Mouse (Mus musculus): Measurements from ENCODE around the gene Wfdc2. TPM values are rescaled to one million over a fixed set of nuclear protein-coding genes. Genes with fewer than 3 reads are reported as not detected.

Wfdc2 gene
- total and polyA plus RNA-seq, 3 experiments: not detected

DNA sequence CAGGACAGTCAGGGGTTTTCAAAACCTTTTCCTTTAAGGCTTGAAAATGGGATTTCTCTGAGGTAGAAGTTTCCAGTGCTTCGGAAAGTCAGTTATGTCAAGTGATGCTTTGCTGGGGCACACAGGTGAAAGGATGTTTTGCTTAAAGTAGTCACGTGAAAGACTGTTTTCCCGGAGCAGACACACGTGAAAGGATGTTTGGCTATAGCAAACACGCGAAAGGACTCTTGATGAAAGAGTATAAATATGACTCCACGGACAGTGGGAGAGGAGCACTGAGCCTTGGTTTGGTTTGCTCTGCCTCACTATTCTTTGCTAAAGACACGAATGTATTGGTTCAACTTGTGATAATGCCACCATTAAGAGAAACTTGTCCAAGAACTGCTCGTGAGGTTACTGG lies 10.7 kb upstream of the Wfdc2 start:
- Histone ChIP-seq H3K79me2 (replicated peaks; ENCODE audit: control insufficient read depth, extremely low read depth, insufficient read depth, poor library complexity, severe bottlenecking) (no peaks in the 10 kb centered on the region), H3K27ac (ENCODE audit: insufficient read depth, low read depth) (no peak overlapping the region), H3K9me3 (replicated peaks; ENCODE audit: low read length) (no peaks in the 10 kb centered on the region), H3K4me2 (ENCODE audit: insufficient read depth, low read depth, poor library complexity, severe bottlenecking) (no peak overlapping the region), H3K36me3 (replicated peaks in 1 of 2; ENCODE audit: control insufficient read depth in 1 of 2, insufficient read depth in 1 of 2, low read length in 1 of 2) (no peaks in the 10 kb centered on the region), H3K9ac (ENCODE audit: insufficient read depth, low read depth) (no peak overlapping the region), H3K4me1 (ENCODE audit: control insufficient read depth in 1 of 2, insufficient read depth in 2 of 2) (no peaks in the 10 kb centered on the region), H3K4me3 (replicated peaks in 1 of 3; ENCODE audit: low read depth in 2 of 3, low read length in 2 of 3, poor library complexity in 1 of 3) (no peak overlapping the region), H3K27me3 (replicated peaks) (peaks cover 94% of the 10 kb centered on the region)
- dilution Hi-C loops (cut with MboI; ENCODE audit: extremely low pct_ligation_motif_present, extremely low pct_unique_long_range_greater_than_20kb, low sequenced_read_pairs) (no loop called here), in situ Hi-C loops (cut with MboI; ENCODE audit: low pct_ligation_motif_present, low pct_unique_long_range_greater_than_20kb, low sequenced_read_pairs) (no loop called here)
- TF ChIP-seq MAX (IDR thresholded peaks at IDR 0.05; ENCODE audit: low read length): no peak
- no peak for TF ChIP-seq ZMIZ1 (IDR thresholded peaks at IDR 0.05; ENCODE audit: low read depth, low read length)
- no peak for TF ChIP-seq MEF2A (IDR thresholded peaks at IDR 0.05; ENCODE audit: borderline replicate concordance, low read depth, low read length)
- no peak for TF ChIP-seq RCOR1 (conservative IDR thresholded peaks at IDR 0.05; ENCODE audit: low read depth, low read length)
- no peak for TF ChIP-seq HCFC1 (IDR thresholded peaks at IDR 0.05; ENCODE audit: low read depth, low read length)
- TF ChIP-seq NRF1 (IDR thresholded peaks at IDR 0.05; ENCODE audit: low read depth, low read length): no peak
- TF ChIP-seq BHLHE40 (IDR thresholded peaks at IDR 0.05; ENCODE audit: low read depth, low read length): no peak
- TF ChIP-seq GABPA (IDR thresholded peaks at IDR 0.05; ENCODE audit: insufficient replicate concordance, low read depth, low read length): no peak
- TF ChIP-seq NELFE (IDR thresholded peaks at IDR 0.05; ENCODE audit: low read depth, low read length): no peak
- TF ChIP-seq E2F4 (IDR thresholded peaks at IDR 0.05; ENCODE audit: insufficient replicate concordance, low read depth, low read length): no peak
- TF ChIP-seq CHD1 (IDR thresholded peaks at IDR 0.05; ENCODE audit: low read depth, low read length): no peak
- TF ChIP-seq EP300 (IDR thresholded peaks at IDR 0.05; ENCODE audit: low read length): no peak
- TF ChIP-seq MAFK (IDR thresholded peaks at IDR 0.05; ENCODE audit: insufficient replicate concordance, low read length): no peak
- no peak for TF ChIP-seq USF1 (IDR thresholded peaks at IDR 0.05; ENCODE audit: low read depth, low read length)
- no peak for TF ChIP-seq PAX5 (IDR thresholded peaks at IDR 0.05; ENCODE audit: low read length)
- TF ChIP-seq SMC3 (IDR thresholded peaks at IDR 0.05; ENCODE audit: low read depth, low read length): no peak
- no peak for DNase-seq (ENCODE audit: extremely low read depth)

- in situ Hi-C loops (cut with MboI; ENCODE audit: low pct_ligation_motif_present, low pct_unique_long_range_greater_than_20kb, low sequenced_read_pairs): no loop called here
- no peak overlapping the region for H3K27ac ChIP-seq (ENCODE audit: insufficient read depth, low read depth)
- H3K79me2 ChIP-seq (replicated peaks; ENCODE audit: control insufficient read depth, extremely low read depth, insufficient read depth, poor library complexity, severe bottlenecking): no peaks in the 10 kb centered on the region
- no peaks in the 10 kb centered on the region for H3K36me3 ChIP-seq (replicated peaks in 1 of 2; ENCODE audit: control insufficient read depth in 1 of 2, insufficient read depth in 1 of 2, low read length in 1 of 2)
- H3K4me2 ChIP-seq (ENCODE audit: insufficient read depth, low read depth, poor library complexity, severe bottlenecking): no peak overlapping the region
- DNase-seq (ENCODE audit: extremely low read depth): no peak
- TF ChIP-seq USF1 (IDR thresholded peaks at IDR 0.05; ENCODE audit: low read depth, low read length) (no peak), IRF4 (IDR thresholded peaks at IDR 0.05; ENCODE audit: low read depth, low read length) (no peak), POLR2AphosphoS2 (IDR thresholded peaks at IDR 0.05; ENCODE audit: low read depth, low read length) (no peak), ZMIZ1 (IDR thresholded peaks at IDR 0.05; ENCODE audit: low read depth, low read length) (no peak), JUND (conservative IDR thresholded peaks at IDR 0.05; ENCODE audit: low read depth, low read length) (no peak), TCF12 (IDR thresholded peaks at IDR 0.05; ENCODE audit: low read depth, low read length) (no peak), UBTF (IDR thresholded peaks at IDR 0.05; ENCODE audit: low read depth, low read length) (no peak), USF2 (conservative IDR thresholded peaks at IDR 0.05; ENCODE audit: low read depth, low read length) (no peak), NELFE (IDR thresholded peaks at IDR 0.05; ENCODE audit: low read depth, low read length) (no peak), ELF1 (IDR thresholded peaks at IDR 0.05; ENCODE audit: low read depth, low read length) (no peak), NRF1 (IDR thresholded peaks at IDR 0.05; ENCODE audit: low read depth, low read length) (no peak), BHLHE40 (IDR thresholded peaks at IDR 0.05; ENCODE audit: low read depth, low read length) (no peak), TBP (conservative IDR thresholded peaks at IDR 0.05; ENCODE audit: low read depth, low read length) (no peak)
- H3K9me3 ChIP-seq (replicated peaks; ENCODE audit: low read length): no peaks in the 10 kb centered on the region
- no peak overlapping the region for H3K4me3 ChIP-seq (replicated peaks in 1 of 3; ENCODE audit: low read depth in 2 of 3, low read length in 2 of 3, poor library complexity in 1 of 3)
- H3K4me1 ChIP-seq (ENCODE audit: control insufficient read depth in 1 of 2, insufficient read depth in 2 of 2): no peaks in the 10 kb centered on the region
- H3K9ac ChIP-seq (ENCODE audit: insufficient read depth, low read depth): no peak overlapping the region
- H3K27me3 ChIP-seq (replicated peaks): peaks cover 93% of the 10 kb centered on the region
- dilution Hi-C loops (cut with MboI; ENCODE audit: extremely low pct_ligation_motif_present, extremely low pct_unique_long_range_greater_than_20kb, low sequenced_read_pairs): no loop called here
Observed at GRCm38 (mm10) chr2:164558426-164558825, 3.8 kb upstream of the Wfdc2 start.

Data from CH12.LX (cell line).